Mouse (Mus musculus): ENCODE measurements around the gene Clec18a. TPM values are rescaled to one million over a fixed set of nuclear protein-coding genes. Genes with fewer than 3 reads are reported as not detected.

Gene Clec18a
- total and polyA plus RNA-seq, 2 experiments from 2014 or later: 0.10 TPM; not detected in 1

DNA sequence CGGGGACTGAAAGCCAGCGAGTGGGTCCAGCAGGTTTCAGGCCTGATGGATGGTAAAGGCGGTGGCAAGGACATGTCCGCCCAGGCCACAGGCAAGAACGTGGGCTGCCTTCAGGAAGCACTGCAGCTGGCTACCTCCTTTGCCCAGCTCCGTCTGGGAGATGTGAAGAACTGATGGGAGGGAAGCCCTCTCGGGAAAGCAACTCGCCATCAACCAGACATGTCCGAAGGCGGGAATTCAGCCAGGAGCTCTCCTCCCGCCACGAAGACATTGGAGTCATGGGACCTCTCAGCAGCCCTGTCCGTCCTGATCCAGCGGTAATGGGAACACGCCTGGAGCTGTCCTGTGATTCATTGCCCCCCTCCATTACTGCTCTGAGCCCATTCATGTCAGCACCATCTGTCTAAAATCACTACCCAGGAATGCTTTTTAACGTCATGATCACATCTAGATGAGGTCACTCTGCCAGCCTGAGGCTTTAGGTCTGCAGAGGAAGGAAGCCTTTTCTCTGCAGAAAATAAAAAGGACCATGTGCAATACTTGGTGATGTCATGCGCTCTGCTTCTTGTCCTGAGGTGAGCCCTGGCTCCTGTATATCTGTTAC is 37.1 kb downstream of the Clec18a start:
- no peak for DNase-seq (ENCODE audit: low spot score)
- no peak overlapping the region for H3K4me3 ChIP-seq (ENCODE audit: low read depth, low read length)
- no peak overlapping the region for H3K9ac ChIP-seq (replicated peaks; ENCODE audit: low read length, poor library complexity, severe bottlenecking)
- no peak overlapping the region for H3K4me2 ChIP-seq (ENCODE audit: low read depth, low read length, poor library complexity, severe bottlenecking)
- 94% methylated on average over 17 of the region's 17 CpGs for WGBS
- ATAC-seq (ENCODE audit: low FRiP score): no peak
- H3K4me1 ChIP-seq (ENCODE audit: insufficient read depth, low read length): 0 out of 2 replicates have a peak, but pooled peaks cover 4% of the 10 kb centered on the region
- no peak overlapping the region for H3K27ac ChIP-seq (ENCODE audit: low read depth, low read length)
- no peaks in the 10 kb centered on the region for H3K27me3 ChIP-seq (ENCODE audit: insufficient read depth, low read length)
- H3K9me3 ChIP-seq (ENCODE audit: low read length): no peaks in the 10 kb centered on the region
- no peak for TF ChIP-seq CTCF (IDR thresholded peaks at IDR 0.05)
- peaks cover 48% of the 10 kb centered on the region for H3K36me3 ChIP-seq (ENCODE audit: insufficient read depth, low read length)

DNA sequence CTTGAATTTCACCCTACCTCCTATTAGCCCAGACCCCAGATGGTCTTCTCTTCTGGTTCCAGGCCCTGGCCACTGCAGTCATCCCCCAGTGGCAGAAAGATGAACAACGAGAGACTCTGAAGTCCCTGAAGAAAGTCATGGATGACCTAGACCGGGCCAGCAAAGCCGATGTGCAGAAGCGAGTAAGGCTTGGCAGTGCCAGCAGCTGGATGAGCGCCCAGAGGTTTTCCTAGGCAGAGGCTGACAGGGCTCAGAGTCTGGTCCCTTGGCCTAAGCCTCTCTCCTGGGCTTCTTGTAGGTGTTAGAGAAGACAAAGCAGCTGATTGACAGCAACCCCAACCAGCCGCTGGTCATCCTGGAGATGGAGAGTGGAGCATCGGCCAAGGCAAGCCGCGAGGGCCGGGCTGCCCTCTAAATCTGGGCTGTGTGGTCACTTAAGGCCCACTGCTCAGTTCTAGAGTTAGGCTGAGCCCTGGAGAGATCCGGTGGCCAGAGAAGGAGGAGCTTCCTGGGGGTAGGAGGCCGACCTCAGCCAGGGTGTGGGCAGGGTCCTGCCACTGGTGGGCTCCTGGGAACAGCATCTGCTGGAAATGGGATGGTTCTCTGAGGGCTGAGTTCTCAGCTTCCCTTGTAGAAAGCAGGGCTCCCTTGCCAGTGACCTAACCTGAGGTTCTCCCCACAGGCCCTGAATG is 38.3 kb downstream of the Clec18a start:
- no peak for TF ChIP-seq CTCF (IDR thresholded peaks at IDR 0.05)
- H3K4me3 ChIP-seq (ENCODE audit: low read depth, low read length): no peak overlapping the region
- no peak overlapping the region for H3K4me2 ChIP-seq (ENCODE audit: low read depth, low read length, poor library complexity, severe bottlenecking)
- DNase-seq (ENCODE audit: low spot score) (no peak), ATAC-seq (ENCODE audit: low FRiP score) (no peak)
- WGBS: 93% methylated on average over 12 of the region's 12 CpGs
- no peak overlapping the region for H3K27ac ChIP-seq (ENCODE audit: low read depth, low read length)
- H3K9ac ChIP-seq (replicated peaks; ENCODE audit: low read length, poor library complexity, severe bottlenecking): no peak overlapping the region
- H3K4me1 ChIP-seq (ENCODE audit: insufficient read depth, low read length): 0 out of 2 replicates have a peak, but pooled peaks cover 4% of the 10 kb centered on the region
- peaks cover 59% of the 10 kb centered on the region for H3K36me3 ChIP-seq (ENCODE audit: insufficient read depth, low read length)
- no peaks in the 10 kb centered on the region for H3K27me3 ChIP-seq (ENCODE audit: insufficient read depth, low read length)
- no peaks in the 10 kb centered on the region for H3K9me3 ChIP-seq (ENCODE audit: low read length)

DNA sequence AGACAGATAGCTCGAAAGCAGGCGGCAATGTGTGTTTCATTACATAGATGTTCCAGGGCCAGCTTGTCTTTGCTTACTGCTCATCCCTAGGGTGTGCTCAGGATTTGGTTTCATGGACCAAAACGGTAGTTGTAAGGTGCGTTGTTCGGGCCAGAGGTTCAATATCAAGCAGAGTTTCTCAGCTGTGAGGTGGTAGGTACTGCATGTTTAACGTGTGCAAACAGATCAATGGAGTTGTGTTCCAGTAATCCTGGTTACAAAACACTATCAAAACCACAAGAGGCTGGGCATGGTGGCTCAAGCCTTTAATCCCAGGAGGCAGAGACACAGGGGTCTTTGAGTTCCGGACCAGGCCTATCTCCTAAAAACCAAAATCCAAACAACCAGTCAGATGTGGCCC is 43.1 kb downstream of the Clec18a start:
- ATAC-seq (ENCODE audit: low FRiP score) (no peak), DNase-seq (ENCODE audit: low spot score) (no peak)
- Histone ChIP-seq H3K9ac (replicated peaks; ENCODE audit: low read length, poor library complexity, severe bottlenecking) (no peak overlapping the region), H3K4me1 (ENCODE audit: insufficient read depth, low read length) (no peaks in the 10 kb centered on the region), H3K36me3 (ENCODE audit: insufficient read depth, low read length) (peaks cover 85% of the 10 kb centered on the region), H3K9me3 (ENCODE audit: low read length) (no peaks in the 10 kb centered on the region), H3K4me2 (ENCODE audit: low read depth, low read length, poor library complexity, severe bottlenecking) (no peak overlapping the region), H3K4me3 (ENCODE audit: low read depth, low read length) (no peak overlapping the region), H3K27me3 (ENCODE audit: insufficient read depth, low read length) (no peaks in the 10 kb centered on the region), H3K27ac (ENCODE audit: low read depth, low read length) (no peak overlapping the region)
- no peak for TF ChIP-seq CTCF (IDR thresholded peaks at IDR 0.05)
- 98% methylated on average over 7 of the region's 7 CpGs for WGBS

DNA sequence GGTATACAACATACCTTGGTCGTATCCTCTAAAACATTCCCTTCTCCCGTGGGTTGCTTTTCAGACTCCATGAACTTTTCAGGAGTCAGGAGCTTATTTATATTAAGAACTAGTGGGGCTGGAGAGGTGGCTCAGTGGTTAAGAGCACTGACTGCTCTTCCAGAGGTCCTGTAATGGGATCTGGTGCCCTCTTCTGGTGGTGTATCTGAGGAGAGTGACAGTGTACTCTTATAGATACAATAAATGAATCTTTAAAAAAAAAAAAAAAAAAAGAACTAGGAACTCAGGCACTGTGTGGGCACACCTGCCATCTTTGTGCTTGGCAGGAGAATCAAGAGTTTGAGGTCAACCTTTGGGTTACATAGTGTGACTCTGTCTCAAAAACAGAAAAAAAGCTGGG is 43.5 kb downstream of the Clec18a start:
- H3K4me1 ChIP-seq (ENCODE audit: insufficient read depth, low read length): no peaks in the 10 kb centered on the region
- TF ChIP-seq CTCF (IDR thresholded peaks at IDR 0.05): no peak
- no peak overlapping the region for H3K9ac ChIP-seq (replicated peaks; ENCODE audit: low read length, poor library complexity, severe bottlenecking)
- ATAC-seq (ENCODE audit: low FRiP score) (no peak), DNase-seq (ENCODE audit: low spot score) (no peak)
- WGBS: 95% methylated on average over 2 of the region's 2 CpGs
- H3K27ac ChIP-seq (ENCODE audit: low read depth, low read length): no peak overlapping the region
- no peak overlapping the region for H3K4me3 ChIP-seq (ENCODE audit: low read depth, low read length)
- H3K36me3 ChIP-seq (ENCODE audit: insufficient read depth, low read length): peaks cover 83% of the 10 kb centered on the region
- H3K27me3 ChIP-seq (ENCODE audit: insufficient read depth, low read length): no peaks in the 10 kb centered on the region
- H3K4me2 ChIP-seq (ENCODE audit: low read depth, low read length, poor library complexity, severe bottlenecking): no peak overlapping the region
- no peaks in the 10 kb centered on the region for H3K9me3 ChIP-seq (ENCODE audit: low read length)

DNA sequence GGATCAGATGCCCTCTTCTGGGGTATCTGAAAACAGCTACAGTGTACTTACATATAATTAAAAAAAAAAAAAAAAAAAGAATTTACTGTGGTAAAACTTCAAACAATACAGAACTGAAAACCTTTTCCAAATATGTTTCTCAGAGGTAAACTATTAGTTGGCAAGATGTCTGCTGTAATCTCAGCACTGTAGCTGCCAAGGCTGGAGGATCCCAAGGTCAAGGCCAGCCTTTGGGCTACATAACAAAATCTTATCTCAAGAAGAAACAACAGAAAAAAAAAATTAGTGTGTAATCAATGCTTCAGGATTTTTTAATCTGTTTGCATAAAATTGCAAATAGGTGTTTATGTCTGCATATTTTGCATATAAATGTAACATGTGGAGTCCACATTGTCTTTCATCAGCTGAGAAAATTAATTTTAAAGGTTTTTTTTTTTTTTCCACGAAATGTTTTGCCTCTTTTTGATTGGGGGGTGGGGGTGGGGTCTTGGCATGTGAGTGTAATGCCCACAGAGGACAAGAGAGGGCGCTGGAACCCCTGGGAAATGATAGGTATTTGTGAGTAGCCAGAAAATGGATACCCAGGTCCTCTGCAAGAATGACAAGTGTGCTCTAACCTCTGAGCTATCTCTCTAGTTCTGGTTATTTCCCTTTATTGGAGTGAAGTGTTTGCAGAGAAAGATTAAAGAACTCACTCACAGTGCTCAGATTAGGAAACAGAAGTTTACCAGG is 48.1 kb downstream of the Clec18a start:
- Histone ChIP-seq H3K4me3 (ENCODE audit: low read depth, low read length) (no peak overlapping the region), H3K9me3 (ENCODE audit: low read length) (no peaks in the 10 kb centered on the region), H3K4me2 (ENCODE audit: low read depth, low read length, poor library complexity, severe bottlenecking) (no peak overlapping the region), H3K27me3 (ENCODE audit: insufficient read depth, low read length) (no peaks in the 10 kb centered on the region), H3K36me3 (ENCODE audit: insufficient read depth, low read length) (peaks cover 82% of the 10 kb centered on the region), H3K4me1 (ENCODE audit: insufficient read depth, low read length) (no peaks in the 10 kb centered on the region), H3K27ac (ENCODE audit: low read depth, low read length) (no peak overlapping the region), H3K9ac (replicated peaks; ENCODE audit: low read length, poor library complexity, severe bottlenecking) (no peak overlapping the region)
- 46% methylated on average over 2 of the region's 2 CpGs for whole genome bisulfite sequencing
- DNase-seq (ENCODE audit: low spot score) (peak; percentile 15), ATAC-seq (ENCODE audit: low FRiP score) (no peak)
- peak; percentile 39 for TF ChIP-seq CTCF (IDR thresholded peaks at IDR 0.05)

DNA sequence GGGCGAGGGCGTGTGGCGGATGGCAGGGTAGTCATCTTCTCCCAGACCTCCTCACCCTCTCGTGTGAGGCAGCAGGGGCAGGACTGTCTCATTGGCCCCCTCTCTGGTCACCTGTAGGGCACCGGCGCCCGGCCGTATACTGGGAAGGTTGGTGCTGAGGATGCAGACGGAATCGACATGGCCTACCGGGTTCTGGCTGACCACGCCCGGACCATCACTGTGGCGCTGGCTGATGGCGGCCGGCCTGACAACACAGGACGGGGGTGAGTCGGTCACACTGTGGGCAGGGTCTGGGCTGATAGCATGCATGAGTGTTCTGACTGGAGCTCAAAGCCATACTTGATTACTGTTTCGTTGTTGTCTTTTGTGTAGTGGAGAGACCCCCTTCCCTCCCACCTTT is 49.7 kb downstream of the Clec18a start:
- H3K27me3 ChIP-seq (ENCODE audit: insufficient read depth, low read length): no peaks in the 10 kb centered on the region
- H3K9ac ChIP-seq (replicated peaks; ENCODE audit: low read length, poor library complexity, severe bottlenecking): no peak overlapping the region
- H3K4me3 ChIP-seq (ENCODE audit: low read depth, low read length): no peak overlapping the region
- no peaks in the 10 kb centered on the region for H3K9me3 ChIP-seq (ENCODE audit: low read length)
- TF ChIP-seq CTCF (IDR thresholded peaks at IDR 0.05): no peak
- no peak overlapping the region for H3K4me2 ChIP-seq (ENCODE audit: low read depth, low read length, poor library complexity, severe bottlenecking)
- H3K27ac ChIP-seq (ENCODE audit: low read depth, low read length): no peak overlapping the region
- no peak for ATAC-seq (ENCODE audit: low FRiP score)
- no peak for DNase-seq (ENCODE audit: low spot score)
- no peaks in the 10 kb centered on the region for H3K4me1 ChIP-seq (ENCODE audit: insufficient read depth, low read length)
- peaks cover 79% of the 10 kb centered on the region for H3K36me3 ChIP-seq (ENCODE audit: insufficient read depth, low read length)
- 95% methylated on average over 19 of the region's 19 CpGs for WGBS
